Mouse (Mus musculus): ENCODE data around the gene Gbx2.

- TF ChIP-seq POLR2A (IDR thresholded peaks at IDR 0.05; ENCODE audit: low read depth, low read length), result no peak
- no peak for TF ChIP-seq CTCF (IDR thresholded peaks at IDR 0.05; ENCODE audit: extremely low read depth, insufficient read length, insufficient replicate concordance, low read depth, low read length)
These were observed 5.3 kb downstream of the Gbx2 start for GRCm38 (mm10) chr1:89925501-89926190.
